Mouse (Mus musculus) Patski (cell line): Measurements from ENCODE around the gene 1700113H08Rik. TPM values are rescaled to one million over a fixed set of nuclear protein-coding genes. Genes with fewer than 3 reads are reported as not detected.
A peak's percentile ranks its signal among the peaks of the same experiment; 100 is the strongest.

ENCODE experiments used
- ATAC-seq: fragments of 100-300 bp; one replicate; pipeline ENCODE4 v1.8.0; 2021
- CTCF ChIA-PET: fragments of 350-600 bp; sonication (Branson Sonifier 250); formaldehyde crosslinking; loops from one replicate; lab custom pipeline; 2022; ENCODE audit warnings: inconsistent platforms; lab: Charles Lee
- POLR2A ChIA-PET: fragments of 350-600 bp; sonication (Branson Sonifier 250); formaldehyde crosslinking; loops from one replicate; lab custom pipeline; 2022; ENCODE audit warnings: antibody characterized with exemption, inconsistent platforms; lab: Charles Lee
- DNase-seq: peaks from one replicate; pipeline ENCODE4 v3.0.0-alpha.2; 2011; ENCODE audit warnings: low read depth, low spot score
- H3K27me3 ChIP-seq: fragments of 371-371 bp; one replicate; pipeline ENCODE4 v1.5.1; 2021
- CTCF ChIP-seq: fragments of 100-300 bp; IDR thresholded peaks from one replicate; pipeline ENCODE4 v1.5.1; 2021
- in situ Hi-C: fragments of 300-500 bp; cut with MboI; formaldehyde crosslinking; loops from 3 replicates; pipeline ENCODE4 v1.11.1; 2018; ENCODE audit warnings: low pct_unique_long_range_greater_than_20kb, mixed read lengths
- polyA plus RNA-seq: library from polyadenylated mRNA; unstranded; gene quantifications from one replicate; pipeline ENCODE4 v1.2.3, GENCODE M21; 2021

The 1700113H08Rik gene
- polyA plus RNA-seq, 1 experiment from 2014 or later, result not detected

DNA sequence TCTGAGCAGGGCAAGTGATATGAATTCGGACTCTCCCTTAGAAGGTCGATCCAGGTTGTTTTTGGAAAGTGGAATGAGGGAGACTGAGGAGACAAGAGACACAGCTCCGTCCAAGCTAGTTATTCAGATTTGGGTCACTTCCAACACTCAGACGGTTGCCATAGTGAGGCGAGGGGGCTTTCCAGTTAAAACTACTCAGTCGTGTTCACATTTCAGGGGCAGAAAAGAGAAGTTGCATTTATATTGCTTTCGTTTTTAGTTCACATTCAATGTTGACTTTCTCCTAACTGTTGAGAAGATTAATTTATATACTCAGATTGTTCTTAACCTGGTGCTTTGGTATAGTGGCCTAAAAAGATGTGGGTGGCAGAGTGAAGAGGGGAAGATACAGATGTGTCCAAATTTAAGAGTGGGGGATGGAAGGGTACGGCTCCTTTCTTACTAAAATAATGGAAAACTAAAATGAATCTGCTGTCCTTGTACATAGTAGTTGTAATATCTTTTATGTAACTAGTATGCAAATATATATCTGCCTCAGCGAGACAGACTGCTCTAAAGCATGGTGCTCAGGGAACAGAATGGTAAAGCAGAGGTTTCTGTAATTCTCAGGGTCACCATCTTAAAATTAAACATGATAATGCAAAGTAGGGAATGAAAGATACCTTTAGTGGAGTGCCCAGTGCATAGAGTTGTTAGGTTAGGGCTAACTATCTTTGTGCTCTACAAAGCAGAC lies 49.9 kb downstream of the 1700113H08Rik start:
- in situ Hi-C loops, result no loop called here
- no peak for DNase-seq
- no peak for ATAC-seq
- ChIA-PET CTCF (no interaction called here), POLR2A (no interaction called here)
- no peak for TF ChIP-seq CTCF
- peaks cover 5% of the 10 kb centered on the region for H3K27me3 ChIP-seq

DNA sequence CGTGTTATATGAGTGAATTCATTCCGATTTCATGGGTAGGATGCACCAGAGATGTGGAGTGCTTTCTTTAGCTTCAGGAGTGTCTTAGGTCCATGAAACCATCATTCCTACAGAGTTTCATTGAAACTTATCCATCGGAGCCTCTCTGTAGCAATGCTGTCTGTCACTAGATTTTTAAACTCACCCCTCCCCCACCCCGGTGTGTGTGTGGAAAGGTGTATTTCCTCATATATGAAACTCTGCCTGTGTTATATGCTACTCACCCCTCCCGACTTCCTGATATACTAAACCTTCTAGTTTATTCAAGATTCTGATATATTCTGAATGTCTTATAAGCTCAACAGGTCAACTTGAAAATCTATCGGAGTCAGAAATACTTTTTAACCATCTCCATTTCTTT lies 50.5 kb downstream of the 1700113H08Rik start:
- ChIA-PET CTCF (no interaction called here), POLR2A (no interaction called here)
- H3K27me3 ChIP-seq, result peaks cover 8% of the 10 kb centered on the region
- no peak for TF ChIP-seq CTCF
- ATAC-seq, result no peak
- in situ Hi-C loops, result no loop called here
- DNase-seq, result no peak

DNA sequence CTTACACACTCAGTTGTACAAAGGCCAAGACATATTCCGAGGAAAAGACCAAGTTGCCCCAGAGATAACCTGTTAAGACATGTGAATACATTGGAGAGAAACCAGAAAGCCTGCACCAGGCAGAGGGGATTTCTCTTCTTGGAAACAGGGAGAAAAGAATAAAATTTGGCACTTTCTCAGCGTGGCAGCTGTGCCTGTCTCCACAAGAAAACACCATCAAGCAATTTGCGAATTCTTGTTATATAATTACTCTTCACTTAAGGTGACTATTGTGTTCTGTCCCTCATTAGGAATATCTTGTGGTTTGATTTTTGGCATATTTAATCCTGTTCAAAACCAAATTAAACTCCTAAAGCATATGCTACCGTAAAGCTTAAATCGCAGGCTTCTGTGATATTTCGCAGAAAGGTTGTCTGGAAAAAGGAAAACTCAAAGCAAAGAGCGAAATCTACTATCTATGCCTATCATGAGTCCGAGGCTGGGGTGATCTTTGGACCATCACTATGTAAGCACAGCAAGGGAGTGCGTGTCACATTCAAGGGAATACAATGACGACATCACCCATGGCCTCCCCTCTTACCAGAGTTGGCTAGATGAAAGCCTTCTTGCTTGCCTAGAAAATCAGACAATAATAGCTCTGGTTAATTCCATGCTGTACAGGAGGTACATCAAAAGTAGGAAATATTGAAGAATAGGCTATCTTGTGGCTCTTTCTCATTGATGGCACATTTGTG lies 51.4 kb downstream of the 1700113H08Rik start:
- TF ChIP-seq CTCF, result no peak
- H3K27me3 ChIP-seq, result peaks cover 9% of the 10 kb centered on the region
- CTCF ChIA-PET, result interaction anchor here (0.7 kb wide), 1 partner anchor 21 kb away, joined by 3 read pairs; no protein-coding TSS in a partner anchor
- POLR2A ChIA-PET, result no interaction called here
- in situ Hi-C loops, result no loop called here
- ATAC-seq, result no peak
- no peak for DNase-seq

DNA sequence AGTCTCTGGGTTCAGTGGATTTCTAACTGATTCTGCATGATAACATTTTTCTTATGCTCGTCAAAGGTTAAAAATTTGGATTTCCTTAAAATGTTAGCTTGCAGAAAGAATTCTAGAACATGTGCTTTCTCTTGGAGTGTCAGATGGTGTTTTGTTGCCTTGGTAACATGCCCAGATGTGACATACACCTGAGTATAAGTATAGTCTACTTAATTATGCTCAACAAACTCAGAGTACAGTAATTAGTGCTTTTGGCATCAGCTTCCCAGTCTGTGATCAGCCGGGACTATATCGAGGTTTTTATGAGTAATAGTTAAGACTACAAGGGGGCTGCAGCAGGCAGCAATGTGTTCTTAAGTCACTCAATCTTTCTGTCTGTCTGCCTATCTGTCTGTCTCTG lies 53.1 kb downstream of the 1700113H08Rik start:
- ChIA-PET CTCF (no interaction called here), POLR2A (no interaction called here)
- DNase-seq (no peak), ATAC-seq (no peak)
- in situ Hi-C loops, result no loop called here
- TF ChIP-seq CTCF, result no peak
- H3K27me3 ChIP-seq, result peaks cover 16% of the 10 kb centered on the region

DNA sequence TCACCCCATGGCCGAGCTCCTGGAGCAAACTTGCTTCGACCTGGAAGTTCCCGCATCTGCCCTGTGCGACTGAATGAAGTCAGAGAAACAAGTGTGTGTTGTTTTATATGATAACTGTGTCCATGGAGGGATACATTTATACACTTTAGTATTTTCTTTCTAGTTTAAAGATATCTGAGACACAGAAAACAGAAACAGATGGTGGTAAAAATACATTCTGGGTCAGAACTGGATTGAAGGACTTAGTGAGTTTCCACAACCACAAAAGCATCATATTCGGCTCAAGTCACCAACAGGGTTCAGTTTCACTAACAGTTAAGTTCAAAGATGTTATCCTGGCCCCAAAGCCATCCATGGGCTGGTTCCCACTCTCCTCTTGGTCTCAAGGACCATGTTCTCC lies 67.2 kb downstream of the 1700113H08Rik start:
- CTCF ChIA-PET, result no interaction called here
- POLR2A ChIA-PET, result no interaction called here

DNA sequence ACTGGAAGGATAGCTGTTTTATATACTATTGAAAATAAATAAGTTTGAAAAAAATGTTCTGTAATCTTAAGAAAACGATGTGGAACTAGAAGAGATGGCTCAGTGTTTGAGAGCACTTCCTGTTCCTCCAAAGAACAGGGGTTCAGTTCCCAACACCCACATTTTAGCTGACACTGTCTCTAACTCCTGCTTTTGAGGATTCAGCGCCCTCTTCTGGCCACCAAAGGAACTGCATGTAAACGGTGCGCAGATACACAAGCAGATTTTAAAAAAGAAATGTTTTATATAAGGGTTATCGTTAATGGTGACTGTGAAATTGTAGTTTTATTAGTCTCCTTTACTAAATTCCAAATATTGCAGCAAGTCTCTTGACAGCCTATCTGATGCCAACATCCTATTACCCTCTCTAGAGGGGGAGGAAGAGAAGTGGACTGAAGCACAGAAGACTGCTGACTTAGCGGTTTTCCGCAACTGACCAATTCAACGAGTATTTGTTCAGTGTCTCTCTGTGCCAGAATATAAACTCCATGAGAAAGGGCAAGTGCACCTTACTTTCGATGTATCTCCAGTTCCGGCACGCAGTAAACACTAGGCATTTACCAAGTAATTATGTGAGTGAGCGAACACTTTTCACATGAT lies 68.5 kb downstream of the 1700113H08Rik start:
- ChIA-PET CTCF (no interaction called here), POLR2A (no interaction called here)

More for the DNA sequence above, 67.2 kb downstream of the 1700113H08Rik start:
- DNase-seq (no peak), ATAC-seq (no peak)
- in situ Hi-C loops, result no loop called here
- no peak for TF ChIP-seq CTCF
- H3K27me3 ChIP-seq, result peaks cover 8% of the 10 kb centered on the region

DNA sequence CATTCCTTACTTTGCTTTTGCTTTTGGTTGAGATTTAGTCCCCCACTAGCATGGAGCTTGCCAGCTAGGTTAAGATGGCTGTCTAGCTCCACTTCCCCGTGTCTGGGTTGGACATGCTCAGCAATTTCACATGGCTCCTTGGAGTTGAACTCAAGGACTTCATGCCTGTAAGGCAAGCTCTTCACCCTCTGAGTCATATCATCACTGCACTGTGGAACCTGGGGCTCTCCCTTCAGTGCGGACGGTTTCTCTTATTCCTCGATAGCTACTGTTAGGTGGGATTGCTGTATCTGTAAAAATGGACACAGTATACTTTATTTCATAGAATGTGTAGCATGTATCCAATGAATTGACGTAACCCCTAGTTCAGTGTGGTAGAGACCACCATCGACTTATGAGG lies 93.2 kb downstream of the 1700113H08Rik start:
- ATAC-seq (no peak), DNase-seq (no peak)
- in situ Hi-C loops, result no loop called here
- POLR2A ChIA-PET, result no interaction called here
- peaks cover 3% of the 10 kb centered on the region for H3K27me3 ChIP-seq
- CTCF ChIA-PET, result no interaction called here
- TF ChIP-seq CTCF, result no peak

More for the DNA sequence above, 68.5 kb downstream of the 1700113H08Rik start:
- no peak for DNase-seq
- H3K27me3 ChIP-seq, result peaks cover 8% of the 10 kb centered on the region
- peak; percentile 58 for TF ChIP-seq CTCF
- ATAC-seq, result no peak
- in situ Hi-C loops, result no loop called here

DNA sequence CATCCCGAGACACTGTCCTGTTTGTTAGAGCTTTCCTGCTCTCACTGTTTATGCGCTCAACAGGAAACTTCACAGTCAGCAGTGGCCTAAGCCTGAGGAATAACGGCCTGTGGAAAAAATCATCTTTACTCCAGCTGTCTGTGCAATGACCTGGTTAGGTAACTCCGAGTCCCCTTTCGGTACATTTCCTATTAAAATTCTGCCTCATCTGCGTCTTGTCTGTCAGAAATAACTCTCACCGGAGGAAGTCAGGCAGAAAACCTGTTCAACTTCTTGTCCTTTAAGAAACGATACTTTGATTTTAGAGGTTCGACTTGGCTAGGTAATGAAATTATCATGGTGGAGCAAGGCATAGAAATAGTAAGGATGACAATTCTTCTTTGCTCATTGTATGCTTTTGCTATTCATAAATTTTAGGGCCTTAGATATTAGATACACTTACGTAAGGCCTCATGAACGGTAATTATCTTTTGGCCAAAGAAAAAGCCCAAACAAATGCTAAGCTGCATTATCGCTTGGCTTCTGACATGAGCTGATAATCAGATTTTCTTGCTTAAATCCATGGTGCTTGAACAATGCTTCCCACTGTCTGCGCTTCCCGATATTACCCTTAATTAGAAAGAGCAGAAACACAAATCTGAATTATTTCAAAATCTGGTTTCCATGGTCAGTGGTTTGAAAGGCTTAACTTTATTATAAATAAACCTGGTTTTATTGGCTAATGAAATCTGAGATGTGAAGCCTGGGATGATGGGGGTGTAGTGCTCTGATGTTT lies 96.1 kb downstream of the 1700113H08Rik start:
- ChIA-PET POLR2A (no interaction called here), CTCF (interaction anchor here (1.3 kb wide), 1 partner anchor 9 kb away, joined by 4 read pairs; no protein-coding TSS in a partner anchor)
- no peak for TF ChIP-seq CTCF
- H3K27me3 ChIP-seq, result no peaks in the 10 kb centered on the region
- in situ Hi-C loops, result no loop called here
- DNase-seq (no peak), ATAC-seq (no peak)

DNA sequence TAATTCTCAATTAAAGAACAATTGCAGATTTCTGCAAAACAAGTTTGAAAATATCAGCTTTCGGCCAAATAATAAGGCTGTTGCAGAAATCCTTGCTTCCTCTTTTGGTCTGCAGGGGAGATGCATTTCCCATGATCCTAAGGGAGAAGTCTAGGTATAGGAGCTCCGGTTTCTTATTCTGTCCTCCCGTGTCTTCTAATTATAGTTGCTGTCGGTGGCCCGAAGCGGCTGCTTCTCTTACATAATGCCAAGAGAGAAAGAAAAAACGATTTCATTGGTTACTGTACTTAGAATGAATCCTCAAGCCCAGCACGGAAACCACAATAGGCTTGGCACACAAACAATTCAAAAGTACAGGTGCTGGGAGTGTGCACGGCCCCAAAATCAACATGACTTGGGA lies 101.9 kb downstream of the 1700113H08Rik start:
- ChIA-PET POLR2A (no interaction called here), CTCF (no interaction called here)
- peaks cover 1% of the 10 kb centered on the region for H3K27me3 ChIP-seq
- ATAC-seq (no peak), DNase-seq (no peak)
- in situ Hi-C loops, result no loop called here
- TF ChIP-seq CTCF, result no peak

DNA sequence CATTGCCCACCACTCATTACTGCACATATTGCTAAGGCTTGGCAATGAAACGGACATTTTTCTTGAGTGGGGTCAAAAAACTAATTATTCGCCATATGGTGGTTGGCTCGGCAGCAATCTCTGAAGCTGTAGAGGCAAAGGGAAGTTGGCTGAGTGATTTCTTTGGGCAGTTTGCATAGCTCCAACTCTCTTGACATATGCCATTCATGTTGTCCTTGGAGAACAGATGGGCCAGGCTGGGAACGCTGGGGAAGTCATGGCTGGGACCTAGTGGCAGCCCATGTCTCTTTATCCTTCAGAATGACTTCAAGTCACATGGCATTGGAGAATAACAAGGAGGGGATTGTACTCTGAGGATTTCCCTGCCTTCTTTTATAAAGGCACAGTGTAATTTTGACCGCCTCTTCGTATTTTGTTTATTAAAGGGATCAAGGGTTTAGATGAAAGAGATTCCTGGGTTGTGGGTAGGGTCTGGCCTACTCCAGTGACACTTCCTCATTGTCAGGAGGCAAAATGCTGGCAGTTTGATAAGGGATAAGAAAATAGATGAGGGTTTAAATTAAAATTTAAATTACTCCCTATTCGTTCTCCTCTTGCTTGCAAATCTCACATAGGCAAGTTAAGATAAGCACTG lies 138.4 kb downstream of the 1700113H08Rik start:
- H3K27me3 ChIP-seq, result peaks cover 11% of the 10 kb centered on the region
- ATAC-seq (no peak), DNase-seq (no peak)
- ChIA-PET CTCF (no interaction called here), POLR2A (no interaction called here)
- no peak for TF ChIP-seq CTCF
- in situ Hi-C loops, result no loop called here
